Mouse (Mus musculus) C2C12 (cell line): ENCODE data around the gene Evpl.

Experiments used
- CEBPB ChIP-seq: IDR thresholded peaks from one replicate; pipeline ENCODE4 v1.6.1; 2011; ENCODE audit warnings: low read depth, mild to moderate bottlenecking, control low read depth, moderate library complexity
- CTCF ChIP-seq: IDR thresholded peaks from one replicate; pipeline ENCODE4 v1.5.1; 2011; ENCODE audit not compliant: control insufficient read depth, insufficient read depth, insufficient read length
- MAX ChIP-seq: IDR thresholded peaks from one replicate; pipeline ENCODE4 v1.6.1; 2011; ENCODE audit warnings: mild to moderate bottlenecking, control low read depth
- MYOD1 ChIP-seq: IDR thresholded peaks from one replicate; pipeline ENCODE4 v1.6.1; 2011; ENCODE audit warnings: low read depth; ENCODE audit not compliant: control insufficient read depth, insufficient read length
- MYOG ChIP-seq: IDR thresholded peaks from one replicate; pipeline ENCODE4 v1.6.1; 2011; ENCODE audit not compliant: control insufficient read depth, insufficient read length; ENCODE audit errors: extremely low read depth
- USF1 ChIP-seq: IDR thresholded peaks from one replicate; pipeline ENCODE4 v1.6.1; 2011; ENCODE audit warnings: low read depth, mild to moderate bottlenecking, control low read depth, moderate library complexity

DNA sequence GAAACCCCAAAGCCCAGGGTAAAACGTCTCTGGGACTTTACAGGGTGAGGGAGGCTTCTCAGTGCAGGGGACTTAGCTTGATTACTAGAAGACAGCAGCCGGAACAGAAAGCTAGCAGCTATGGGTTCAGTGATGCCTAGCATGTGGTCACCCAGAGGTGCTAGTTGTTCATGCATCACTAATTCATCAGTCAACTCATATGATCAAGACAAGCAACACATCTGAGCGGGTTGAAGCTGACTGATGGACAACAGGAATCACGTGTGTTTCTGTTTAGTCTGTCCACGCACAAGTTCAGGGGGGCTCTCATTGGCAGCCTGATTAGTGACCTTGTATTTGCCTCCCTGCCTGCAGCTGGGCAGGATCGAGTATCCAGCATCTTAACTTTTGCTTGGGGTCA, 46.1 kb upstream of the Evpl start:
- TF ChIP-seq MAX (no peak), CTCF (no peak), CEBPB (no peak), USF1 (no peak), MYOD1 (no peak), MYOG (no peak)
